Mouse (Mus musculus) midbrain, embryonic 11.5 days (tissue): ENCODE data around the gene Gli1. TPM values are rescaled to one million over a fixed set of nuclear protein-coding genes. Genes with fewer than 3 reads are reported as not detected.

Experiments used
- ATAC-seq: fragments of 200-750 bp; cut with Nextera tagmentation; 2 replicates; pipeline ENCODE4 v1.8.0; 2017; ENCODE audit warnings: moderate TSS enrichment, moderate library complexity; ENCODE audit not compliant: low FRiP score
- DNase-seq: peaks from one replicate; pipeline ENCODE4 v3.0.0; 2015; ENCODE audit warnings: low spot score; ENCODE audit errors: missing footprints
- H3K27ac ChIP-seq: fragments of 300-500 bp; sonication (generic); 2 replicates; pipeline ENCODE4 v1.5.1; 2014; ENCODE audit warnings: low read depth, low read length
- H3K27me3 ChIP-seq: fragments of 300-500 bp; sonication (generic); 2 replicates; pipeline ENCODE4 v1.6.1; 2014; ENCODE audit warnings: mild to moderate bottlenecking, low read length, moderate library complexity, mixed read lengths; ENCODE audit not compliant: control insufficient read depth, insufficient read depth
- H3K36me3 ChIP-seq: fragments of 300-500 bp; sonication (generic); 2 replicates; pipeline ENCODE4 v1.6.1; 2014; ENCODE audit warnings: mild to moderate bottlenecking, low read length, moderate library complexity, mixed read lengths; ENCODE audit not compliant: control insufficient read depth, insufficient read depth
- H3K4me1 ChIP-seq: fragments of 300-500 bp; sonication (generic); 2 replicates; pipeline ENCODE4 v1.6.1; 2014; ENCODE audit warnings: low read length; ENCODE audit not compliant: control insufficient read depth, insufficient read depth
- H3K4me2 ChIP-seq: fragments of 300-500 bp; sonication (generic); 2 replicates; pipeline ENCODE4 v1.6.1; 2014; ENCODE audit warnings: mild to moderate bottlenecking, moderate library complexity
- H3K4me3 ChIP-seq: fragments of 300-500 bp; sonication (generic); 2 replicates; pipeline ENCODE4 v1.5.1; 2014; ENCODE audit warnings: low read depth, low read length
- H3K9ac ChIP-seq: fragments of 300-500 bp; sonication (generic); 2 replicates; pipeline ENCODE4 v1.6.1; 2014; ENCODE audit warnings: low read length
- H3K9me3 ChIP-seq: fragments of 300-500 bp; sonication (generic); 2 replicates; pipeline ENCODE4 v1.6.1; 2016; ENCODE audit warnings: low read length; ENCODE audit not compliant: control insufficient read depth
- WGBS: fragments of 180-500 bp; shearing (Covaris S2); extraction: QIAGEN DNeasy Blood & Tissue Kit; methylation state at CpG from one replicate; pipeline ENCODE4 v1.1.7; 2014; 5-methylcytosine and 5-hydroxymethylcytosine counted together
- polyA plus RNA-seq: library from polyadenylated mRNA; unstranded; fragments of >200 nt; fragmentation: Nextera tagmentation; extraction: Ambion mirVana; gene quantifications from 2 replicates; pipeline ENCODE4 v1.2.1, GENCODE M21; 2014

Gli1 gene
- polyA plus RNA-seq, result 3.1 and 4.1 TPM in 2 replicates

DNA sequence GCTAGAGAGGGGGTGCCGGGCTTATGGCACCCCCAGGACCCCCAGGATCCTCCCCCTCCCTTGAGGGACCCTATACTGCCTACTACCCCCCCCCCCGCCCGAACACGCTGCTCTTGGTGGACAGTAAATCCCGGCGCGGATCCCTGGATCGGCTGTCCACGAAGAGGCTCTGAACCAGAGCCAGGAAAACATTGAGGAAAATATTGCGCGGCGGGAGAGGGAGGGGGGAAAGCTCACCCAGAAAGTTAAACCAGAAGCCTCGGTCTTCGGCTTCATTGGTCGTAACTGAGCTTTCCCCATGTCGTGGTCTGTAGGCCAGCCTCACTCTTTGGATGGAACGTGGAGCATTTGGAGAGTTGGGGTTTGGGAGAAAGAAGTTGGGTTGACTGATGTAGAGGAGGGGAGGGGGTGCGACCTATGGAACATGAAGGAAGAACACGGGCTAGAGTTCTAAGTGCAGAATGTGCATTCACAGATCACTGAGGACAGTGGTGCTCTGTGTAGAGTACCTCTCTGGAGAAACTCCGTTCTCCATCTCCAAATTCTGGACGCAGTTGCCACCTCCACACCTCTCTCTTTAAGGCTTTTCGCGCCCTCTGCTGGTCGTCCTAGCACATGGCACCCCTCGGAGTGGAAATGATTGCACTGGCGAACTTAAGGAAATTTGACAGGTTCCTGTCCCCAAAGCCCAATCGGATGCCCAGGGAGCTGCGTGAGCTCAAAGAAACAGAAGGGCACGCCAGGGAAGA lies at the start of gene Gli1:
TSS of gene Gli1 (minus strand) at position 84 of the 749 bp plus-strand sequence.
- H3K27ac ChIP-seq, result peak within 1 kb of the TSS; percentile 67; the same call in 1 of the 2 replicates
- peak; percentile 99 for DNase-seq
- peak within 1 kb of the TSS; percentile 39 for H3K4me3 ChIP-seq
- no peaks in the 10 kb centered on the region; the same call in 1 of the 2 replicates for H3K27me3 ChIP-seq
- no peaks in the 10 kb centered on the region for H3K36me3 ChIP-seq
- H3K9ac ChIP-seq, result peak within 1 kb of the TSS; percentile 58
- H3K4me2 ChIP-seq, result peak within 1 kb of the TSS; percentile 85
- peak; percentile 45; the same call in 1 of the 2 replicates for ATAC-seq
- under 1% methylated on average over 29 of the region's 29 CpGs for WGBS
- H3K9me3 ChIP-seq, result no peaks in the 10 kb centered on the region
- H3K4me1 ChIP-seq, result peaks cover 27% of the 10 kb centered on the region

DNA sequence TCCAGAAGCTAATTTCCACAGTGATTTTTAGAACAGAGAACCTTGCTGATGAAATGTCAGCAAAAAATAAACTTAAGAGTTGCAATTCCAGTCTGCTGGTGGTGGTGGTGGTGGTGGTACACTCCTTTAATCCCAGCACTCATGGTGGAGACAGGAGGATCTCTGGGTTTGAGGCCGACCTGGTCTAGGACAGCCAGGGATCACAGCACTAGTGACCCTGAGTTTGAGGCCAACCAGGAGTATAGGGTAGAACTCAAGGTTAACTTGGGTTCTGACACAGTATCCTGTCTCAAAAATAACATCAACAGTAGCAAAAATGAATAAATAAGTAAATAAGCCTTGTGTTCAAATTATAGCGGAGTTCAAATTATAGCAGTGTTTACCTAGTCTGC lies 40.0 kb upstream of the Gli1 start:
- ATAC-seq (no peak), DNase-seq (no peak)
- Histone ChIP-seq H3K27ac (no peak overlapping the region), H3K4me2 (peak overlapping the region; percentile 56), H3K36me3 (no peaks in the 10 kb centered on the region), H3K9ac (peak overlapping the region; percentile 86), H3K27me3 (no peaks in the 10 kb centered on the region), H3K4me3 (peak overlapping the region; percentile 61), H3K4me1 (peaks cover 8% of the 10 kb centered on the region), H3K9me3 (no peaks in the 10 kb centered on the region)
- WGBS, result 54% methylated on average over 2 of the region's 2 CpGs

DNA sequence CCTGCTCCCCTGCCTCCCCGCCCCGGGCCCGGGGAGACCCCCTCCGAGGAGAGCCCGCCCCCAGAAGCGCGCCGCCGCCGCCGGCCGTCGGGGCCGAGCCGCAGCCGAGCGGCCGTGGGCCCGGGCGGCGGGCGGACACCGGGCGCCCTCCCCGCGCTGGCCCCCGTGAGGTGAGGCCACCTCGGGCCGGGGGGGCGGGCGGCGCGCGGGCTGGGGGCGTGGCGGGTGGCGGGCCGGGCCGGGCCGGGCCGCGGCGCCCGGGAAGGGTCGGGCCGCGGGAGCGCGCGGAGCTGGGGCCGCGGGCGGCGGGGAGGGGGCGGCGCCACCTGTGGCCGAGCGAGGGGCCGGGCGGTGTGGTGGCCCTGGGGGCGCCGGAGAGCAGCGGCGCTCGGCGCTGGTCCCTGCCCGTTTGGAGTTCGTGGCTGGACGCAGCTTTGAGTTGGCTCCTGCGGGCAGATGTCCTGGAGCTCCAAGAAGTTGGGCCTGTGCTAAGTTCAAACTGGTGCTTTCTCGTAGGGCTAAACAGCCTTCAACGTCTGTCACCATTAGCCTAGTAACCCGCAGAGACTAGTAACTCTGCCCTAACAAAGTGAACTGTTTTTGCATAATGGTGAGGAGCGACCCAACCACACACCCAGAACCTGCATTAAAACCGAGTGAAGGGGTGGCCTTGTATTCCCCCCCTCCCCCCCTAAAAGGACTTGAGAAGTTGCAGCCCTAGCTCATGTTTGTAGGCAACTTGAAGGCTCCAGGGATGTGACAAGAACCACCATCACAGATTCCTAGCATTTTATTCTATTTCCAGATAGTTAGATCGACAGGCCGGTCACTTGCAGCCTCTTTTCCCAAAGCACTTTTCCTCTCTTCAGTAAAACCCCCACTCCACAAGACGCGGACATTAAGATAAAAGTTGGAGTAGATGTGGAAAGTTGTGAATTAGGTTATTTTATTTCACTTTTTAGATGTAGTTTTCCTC lies 39.3 kb upstream of the Gli1 start:
- H3K27ac ChIP-seq, result peak overlapping the region; percentile 79
- DNase-seq (peak; percentile 97), ATAC-seq (peak; percentile 86)
- peaks cover 8% of the 10 kb centered on the region for H3K4me1 ChIP-seq
- WGBS, result 2% methylated on average over 32 of the region's 79 CpGs
- H3K27me3 ChIP-seq, result no peaks in the 10 kb centered on the region
- H3K36me3 ChIP-seq, result no peaks in the 10 kb centered on the region
- H3K9me3 ChIP-seq, result no peaks in the 10 kb centered on the region
- peak overlapping the region; percentile 61 for H3K4me3 ChIP-seq
- peak overlapping the region; percentile 86 for H3K9ac ChIP-seq
- H3K4me2 ChIP-seq, result peak overlapping the region; percentile 56

DNA sequence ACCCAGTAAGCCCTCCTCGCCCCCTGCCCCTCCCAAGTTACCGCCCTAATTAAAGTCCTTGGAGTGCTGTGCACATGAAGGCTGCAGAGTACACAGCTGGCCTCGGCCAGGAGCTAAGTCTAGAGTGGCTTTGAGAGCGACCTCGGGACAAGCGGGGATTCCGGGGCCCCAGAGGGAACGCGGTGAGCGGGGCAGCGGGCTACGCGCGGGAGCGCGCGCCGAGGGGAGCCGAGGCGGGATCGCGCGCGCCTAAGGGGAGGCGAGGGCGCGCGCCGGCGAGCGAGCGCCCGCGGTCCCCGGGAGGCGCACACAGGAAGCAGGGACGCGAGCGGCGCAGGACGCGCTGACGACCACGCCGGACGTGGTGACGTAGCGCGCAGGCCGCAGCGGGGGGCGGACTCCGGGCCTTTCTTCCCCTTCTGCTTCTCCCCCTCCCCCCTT lies 38.5 kb upstream of the Gli1 start, which contains the start of gene R3hdm2:
TSS of gene R3hdm2 (plus strand) at position 77 of the 441 bp plus-strand sequence.
- peak within 1 kb of the TSS; percentile 56 for H3K4me2 ChIP-seq
- no peaks in the 10 kb centered on the region for H3K27me3 ChIP-seq
- peak within 1 kb of the TSS; percentile 86 for H3K9ac ChIP-seq
- DNase-seq (peak; percentile 100), ATAC-seq (peak; percentile 96)
- H3K27ac ChIP-seq, result peak within 1 kb of the TSS; percentile 79
- under 1% methylated on average over 51 of the region's 53 CpGs for WGBS
- peaks cover 8% of the 10 kb centered on the region for H3K4me1 ChIP-seq
- H3K9me3 ChIP-seq, result no peaks in the 10 kb centered on the region
- no peaks in the 10 kb centered on the region for H3K36me3 ChIP-seq
- peak within 1 kb of the TSS; percentile 61 for H3K4me3 ChIP-seq

DNA sequence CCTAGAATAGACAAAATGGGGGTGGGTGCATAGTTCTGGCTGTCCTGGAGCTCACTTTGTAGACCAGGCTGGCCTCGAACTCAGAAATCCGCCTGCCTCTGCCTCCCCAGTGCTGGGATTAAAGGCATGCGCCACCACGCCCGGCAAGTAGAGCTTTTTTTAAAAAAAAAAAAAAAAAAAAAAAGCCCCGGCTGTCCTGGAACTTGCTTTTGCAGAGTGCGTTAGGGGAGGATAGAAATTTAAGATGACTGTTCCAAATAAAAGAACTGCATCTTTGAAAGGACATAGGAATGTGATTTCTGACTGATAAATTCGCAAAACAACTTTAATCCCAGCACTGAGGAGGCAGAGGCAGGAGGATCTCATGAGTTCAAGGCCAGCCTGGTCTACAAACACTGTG lies 37.9 kb upstream of the Gli1 start:
- WGBS, result 87% methylated on average over 8 of the region's 8 CpGs
- Histone ChIP-seq H3K9ac (peak overlapping the region; percentile 86; the same call in 1 of the 2 replicates), H3K27me3 (no peaks in the 10 kb centered on the region), H3K4me1 (peaks cover 8% of the 10 kb centered on the region), H3K36me3 (no peaks in the 10 kb centered on the region), H3K9me3 (no peaks in the 10 kb centered on the region), H3K4me2 (peak overlapping the region; percentile 56), H3K27ac (peak overlapping the region; percentile 79; the same call in 1 of the 2 replicates), H3K4me3 (peak overlapping the region; percentile 61)
- DNase-seq (peak; percentile 28), ATAC-seq (no peak)

DNA sequence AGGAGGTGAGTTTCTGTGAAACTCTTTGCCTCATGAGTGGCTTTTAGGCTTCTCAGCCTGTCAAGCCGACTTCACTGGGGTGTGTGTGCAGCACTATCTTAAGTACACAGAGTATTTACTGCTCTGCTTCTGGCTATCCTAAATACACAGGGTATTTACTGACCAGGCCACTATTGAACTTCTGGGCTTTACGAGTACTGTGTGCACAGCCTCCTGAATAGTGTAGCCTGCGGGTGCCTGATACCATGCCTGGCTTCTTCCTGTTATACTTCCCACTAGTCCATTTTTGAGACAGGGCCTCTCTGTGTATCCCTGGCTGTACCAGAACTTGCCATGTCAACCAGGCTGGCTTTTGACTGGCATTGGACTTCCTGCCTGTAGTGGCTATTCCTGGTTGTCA lies 35.9 kb upstream of the Gli1 start:
- Histone ChIP-seq H3K36me3 (no peaks in the 10 kb centered on the region), H3K9me3 (no peaks in the 10 kb centered on the region), H3K4me3 (no peak overlapping the region), H3K27me3 (no peaks in the 10 kb centered on the region), H3K9ac (no peak overlapping the region), H3K4me2 (no peak overlapping the region), H3K4me1 (peaks cover 8% of the 10 kb centered on the region), H3K27ac (no peak overlapping the region)
- peak; percentile 45 for DNase-seq
- WGBS, result 71% methylated on average over 3 of the region's 3 CpGs
- ATAC-seq, result no peak

DNA sequence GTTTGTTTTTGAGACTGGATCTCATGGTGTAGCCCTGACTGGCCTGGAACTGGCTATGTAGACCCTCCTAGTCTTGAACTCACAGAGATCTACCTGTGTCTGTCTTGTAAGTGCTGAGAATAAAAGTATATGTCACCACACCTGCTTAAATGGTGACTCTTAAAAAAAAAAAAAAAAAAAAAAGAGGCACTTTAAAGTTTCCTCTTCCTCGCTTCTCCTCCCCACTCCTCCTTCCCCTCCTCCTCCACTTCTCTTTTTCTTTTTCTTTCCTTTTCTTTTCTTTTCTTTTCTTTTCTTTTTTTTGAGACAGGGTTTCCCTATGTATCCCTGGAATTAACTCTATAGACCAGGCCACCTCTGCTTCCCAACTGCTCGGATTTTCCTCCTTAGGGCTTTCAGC lies 29.2 kb upstream of the Gli1 start:
- 63% methylated on average over 2 of the region's 2 CpGs for WGBS
- ATAC-seq, result no peak
- H3K4me2 ChIP-seq, result no peak overlapping the region

DNA sequence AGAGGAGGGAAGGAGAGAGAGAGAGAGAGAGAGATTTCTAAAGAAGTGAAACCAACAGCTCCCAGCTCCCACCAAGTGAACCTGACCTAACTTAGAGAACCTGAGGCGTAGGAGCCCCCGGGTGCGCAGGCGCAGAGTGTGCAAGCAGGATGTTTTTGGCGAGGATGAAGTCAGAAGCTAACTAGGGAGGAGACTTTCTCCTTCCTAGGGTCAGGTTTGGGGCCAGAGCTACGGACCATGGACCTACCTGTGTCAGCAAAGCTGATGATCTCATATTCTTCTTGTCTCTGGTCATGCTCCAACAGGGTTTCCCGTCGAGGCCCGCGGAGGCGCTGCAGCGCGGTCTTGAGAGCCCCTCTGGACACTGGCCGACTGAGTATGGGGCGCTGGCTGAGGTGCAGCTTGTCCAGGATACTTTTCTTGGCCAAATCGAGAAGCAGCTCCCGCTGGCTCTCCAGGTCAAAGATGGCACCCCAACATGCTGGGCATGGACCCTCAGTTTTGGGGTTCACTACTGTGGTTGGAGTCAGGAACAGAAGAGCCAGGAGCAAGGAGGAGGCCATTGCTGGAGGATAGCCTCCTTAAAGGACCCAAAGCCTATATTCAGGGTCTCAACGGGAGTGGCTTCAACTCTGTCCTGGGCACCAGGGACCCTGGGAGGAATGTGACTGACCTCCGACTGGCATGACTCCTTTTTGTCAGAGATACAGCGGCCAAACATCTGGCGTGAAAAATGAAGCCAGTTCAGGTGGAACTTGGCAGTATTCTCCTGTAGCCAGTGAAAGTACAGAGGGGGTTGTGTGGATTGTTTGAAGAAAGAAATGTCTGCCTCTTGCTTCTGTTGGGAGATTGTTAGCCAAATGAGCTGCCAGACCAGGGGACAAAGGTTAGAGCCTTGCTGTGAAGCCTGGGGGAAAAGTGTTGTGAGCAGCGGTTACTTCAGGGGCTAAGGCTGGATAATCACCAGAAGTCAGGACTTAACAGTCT lies 28.4 kb upstream of the Gli1 start, which contains the start of gene Inhbc:
TSS of gene Inhbc (minus strand) at position 598 of the 987 bp plus-strand sequence.
- WGBS, result 74% methylated on average over 22 of the region's 22 CpGs
- Histone ChIP-seq H3K27me3 (no peaks in the 10 kb centered on the region), H3K4me2 (no peak within 1 kb of the TSS), H3K27ac (no peak within 1 kb of the TSS), H3K36me3 (no peaks in the 10 kb centered on the region), H3K4me3 (no peak within 1 kb of the TSS), H3K4me1 (no peaks in the 10 kb centered on the region), H3K9me3 (no peaks in the 10 kb centered on the region), H3K9ac (no peak within 1 kb of the TSS)
- DNase-seq, result peak; percentile 65
- no peak for ATAC-seq

More for the DNA sequence above, 29.2 kb upstream of the Gli1 start:
- no peaks in the 10 kb centered on the region for H3K4me1 ChIP-seq
- H3K4me3 ChIP-seq, result no peak overlapping the region
- no peaks in the 10 kb centered on the region for H3K27me3 ChIP-seq
- no peaks in the 10 kb centered on the region for H3K36me3 ChIP-seq
- no peak for DNase-seq
- H3K9me3 ChIP-seq, result no peaks in the 10 kb centered on the region
- H3K27ac ChIP-seq, result no peak overlapping the region
- H3K9ac ChIP-seq, result no peak overlapping the region
